Mouse (Mus musculus): ENCODE measurements at regions not wholly inside any gene's neighbourhood (a gene's known extent, or its start where the extent isn't known, plus 50 kb on each side); places are given as distances from the start of the nearest gene placed in this dataset.

GRCm38 (mm10) chr11:113147535-113148197 is 365.6 kb downstream of the Sox9 start:
- H3K9me3 ChIP-seq (ENCODE audit: control insufficient read depth, low read length) = no peaks in the 10 kb centered on the region
- 80% methylated on average over 17 of the region's 17 CpGs for WGBS
- H3K4me3 ChIP-seq (ENCODE audit: control insufficient read depth in 1 of 2, insufficient read depth in 1 of 2, low read depth in 1 of 2, low read length in 2 of 2) = no peak overlapping the region
- no peak overlapping the region for H3K27ac ChIP-seq (replicated peaks in 1 of 2; ENCODE audit: control insufficient read depth in 1 of 2, insufficient read depth in 1 of 2, low read depth in 2 of 2, low read length in 2 of 2)
- no peak overlapping the region for H3K9ac ChIP-seq (ENCODE audit: low read length)
- no peak overlapping the region for H3K4me2 ChIP-seq (ENCODE audit: low read length)
- H3K27me3 ChIP-seq (ENCODE audit: control insufficient read depth, insufficient read depth, low read length) = no peaks in the 10 kb centered on the region
- no peaks in the 10 kb centered on the region for H3K36me3 ChIP-seq (ENCODE audit: control insufficient read depth, insufficient read depth, low read length)
- H3K4me1 ChIP-seq (ENCODE audit: control insufficient read depth in 2 of 2, insufficient read depth in 2 of 2, low read length in 2 of 2) = peaks cover 11 to 19% of the 10 kb centered on the region in 2 experiments
- no peak for ATAC-seq (ENCODE audit: insufficient number of reproducible peaks, insufficient read depth, low FRiP score, low read depth)

DNA sequence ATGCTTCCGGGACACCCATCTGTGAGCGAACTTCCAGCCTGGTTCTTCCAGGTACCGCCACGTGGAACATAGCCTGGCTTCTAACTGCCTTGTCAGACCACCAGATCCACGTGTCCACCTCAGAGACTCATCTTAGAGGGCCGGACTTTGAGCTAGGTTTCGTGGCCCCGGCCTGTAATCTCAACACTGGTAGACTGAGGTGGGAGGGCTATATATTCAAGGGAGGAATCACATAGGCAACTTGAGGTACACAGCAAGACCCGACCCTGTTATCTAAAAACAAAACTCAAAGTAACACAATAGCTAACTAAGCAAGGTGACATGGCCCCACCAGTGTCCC is 366.1 kb downstream of the Sox9 start:
- Histone ChIP-seq H3K4me2 (ENCODE audit: low read length) (no peak overlapping the region), H3K27me3 (ENCODE audit: control insufficient read depth, insufficient read depth, low read length) (no peaks in the 10 kb centered on the region), H3K4me3 (ENCODE audit: control insufficient read depth in 1 of 2, insufficient read depth in 1 of 2, low read depth in 1 of 2, low read length in 2 of 2) (no peak overlapping the region), H3K9me3 (ENCODE audit: control insufficient read depth, low read length) (no peaks in the 10 kb centered on the region), H3K36me3 (ENCODE audit: control insufficient read depth, insufficient read depth, low read length) (no peaks in the 10 kb centered on the region), H3K4me1 (ENCODE audit: control insufficient read depth in 2 of 2, insufficient read depth in 2 of 2, low read length in 2 of 2) (peaks cover 8 to 14% of the 10 kb centered on the region in 2 experiments), H3K27ac (replicated peaks in 1 of 2; ENCODE audit: control insufficient read depth in 1 of 2, insufficient read depth in 1 of 2, low read depth in 2 of 2, low read length in 2 of 2) (no peak overlapping the region), H3K9ac (ENCODE audit: low read length) (no peak overlapping the region)
- WGBS = 90% methylated on average over 9 of the region's 9 CpGs
- ATAC-seq (ENCODE audit: insufficient number of reproducible peaks, insufficient read depth, low FRiP score, low read depth) = no peak

- ATAC-seq (ENCODE audit: insufficient number of reproducible peaks, insufficient read depth, low FRiP score, low read depth) = no peak
- 89% methylated on average over 6 of the region's 6 CpGs for WGBS
- no peak overlapping the region for H3K27ac ChIP-seq (replicated peaks in 1 of 2; ENCODE audit: control insufficient read depth in 1 of 2, insufficient read depth in 1 of 2, low read depth in 2 of 2, low read length in 2 of 2)
Observed at GRCm38 (mm10) chr11:113155515-113155914, 373.5 kb downstream of the Sox9 start.

DNA sequence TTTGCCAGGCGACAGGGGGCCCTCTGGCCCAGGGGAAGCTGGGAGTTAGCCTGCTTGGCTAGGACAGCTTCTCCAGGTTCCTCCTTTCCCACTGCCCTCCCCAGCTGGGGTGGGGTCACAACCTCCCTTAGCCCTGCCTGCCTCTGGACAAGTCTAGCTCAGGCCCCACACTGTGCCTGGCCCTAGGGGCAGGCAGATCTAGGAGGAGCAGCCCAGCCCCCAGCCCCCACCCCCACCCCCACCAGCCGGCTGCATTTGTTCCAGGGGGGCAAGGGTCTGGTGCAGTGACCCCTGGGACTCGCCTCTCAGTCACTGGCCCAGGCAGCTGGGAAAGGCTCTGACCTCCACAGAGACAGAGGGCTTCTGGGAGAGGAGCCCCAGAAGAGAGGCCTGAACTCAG is 381.9 kb downstream of the Sox9 start:
- WGBS = 60% methylated on average over 3 of the region's 3 CpGs
- H3K4me1 ChIP-seq (ENCODE audit: control insufficient read depth in 2 of 2, insufficient read depth in 2 of 2, low read length in 2 of 2) = peaks cover 16 to 25% of the 10 kb centered on the region in 2 experiments

More at GRCm38 (mm10) chr11:113155515-113155914, 373.5 kb downstream of the Sox9 start:
- no peaks in the 10 kb centered on the region for H3K36me3 ChIP-seq (ENCODE audit: control insufficient read depth, insufficient read depth, low read length)
- no peaks in the 10 kb centered on the region for H3K9me3 ChIP-seq (ENCODE audit: control insufficient read depth, low read length)
- no peak overlapping the region for H3K9ac ChIP-seq (ENCODE audit: low read length)
- H3K4me2 ChIP-seq (ENCODE audit: low read length) = no peak overlapping the region
- H3K4me1 ChIP-seq (ENCODE audit: control insufficient read depth in 2 of 2, insufficient read depth in 2 of 2, low read length in 2 of 2) = peaks cover 0 to 2% of the 10 kb centered on the region in 2 experiments; a peak in 1 of 4 replicates
- no peaks in the 10 kb centered on the region for H3K27me3 ChIP-seq (ENCODE audit: control insufficient read depth, insufficient read depth, low read length)
- H3K4me3 ChIP-seq (ENCODE audit: control insufficient read depth in 1 of 2, insufficient read depth in 1 of 2, low read depth in 1 of 2, low read length in 2 of 2) = no peak overlapping the region

GRCm38 (mm10) chr11:113164510-113164909 is 382.5 kb downstream of the Sox9 start:
- WGBS = 17% methylated on average over 10 of the region's 10 CpGs
- no peak for ATAC-seq (ENCODE audit: insufficient number of reproducible peaks, insufficient read depth, low FRiP score, low read depth)
- H3K4me3 ChIP-seq (ENCODE audit: control insufficient read depth in 1 of 2, insufficient read depth in 1 of 2, low read depth in 1 of 2, low read length in 2 of 2) = peak overlapping the region in 1 of 2 experiments; percentile 30; a peak in 1 of 4 replicates

More for the DNA sequence above, 381.9 kb downstream of the Sox9 start:
- Histone ChIP-seq H3K9ac (ENCODE audit: low read length) (no peak overlapping the region), H3K4me3 (ENCODE audit: control insufficient read depth in 1 of 2, insufficient read depth in 1 of 2, low read depth in 1 of 2, low read length in 2 of 2) (no peak overlapping the region), H3K36me3 (ENCODE audit: control insufficient read depth, insufficient read depth, low read length) (no peaks in the 10 kb centered on the region), H3K27me3 (ENCODE audit: control insufficient read depth, insufficient read depth, low read length) (no peaks in the 10 kb centered on the region), H3K27ac (replicated peaks in 1 of 2; ENCODE audit: control insufficient read depth in 1 of 2, insufficient read depth in 1 of 2, low read depth in 2 of 2, low read length in 2 of 2) (no peak overlapping the region), H3K4me2 (ENCODE audit: low read length) (peak overlapping the region; percentile 71; the same call in 1 of the 2 replicates), H3K9me3 (ENCODE audit: control insufficient read depth, low read length) (no peaks in the 10 kb centered on the region)
- ATAC-seq (ENCODE audit: insufficient number of reproducible peaks, insufficient read depth, low FRiP score, low read depth) = no peak

DNA sequence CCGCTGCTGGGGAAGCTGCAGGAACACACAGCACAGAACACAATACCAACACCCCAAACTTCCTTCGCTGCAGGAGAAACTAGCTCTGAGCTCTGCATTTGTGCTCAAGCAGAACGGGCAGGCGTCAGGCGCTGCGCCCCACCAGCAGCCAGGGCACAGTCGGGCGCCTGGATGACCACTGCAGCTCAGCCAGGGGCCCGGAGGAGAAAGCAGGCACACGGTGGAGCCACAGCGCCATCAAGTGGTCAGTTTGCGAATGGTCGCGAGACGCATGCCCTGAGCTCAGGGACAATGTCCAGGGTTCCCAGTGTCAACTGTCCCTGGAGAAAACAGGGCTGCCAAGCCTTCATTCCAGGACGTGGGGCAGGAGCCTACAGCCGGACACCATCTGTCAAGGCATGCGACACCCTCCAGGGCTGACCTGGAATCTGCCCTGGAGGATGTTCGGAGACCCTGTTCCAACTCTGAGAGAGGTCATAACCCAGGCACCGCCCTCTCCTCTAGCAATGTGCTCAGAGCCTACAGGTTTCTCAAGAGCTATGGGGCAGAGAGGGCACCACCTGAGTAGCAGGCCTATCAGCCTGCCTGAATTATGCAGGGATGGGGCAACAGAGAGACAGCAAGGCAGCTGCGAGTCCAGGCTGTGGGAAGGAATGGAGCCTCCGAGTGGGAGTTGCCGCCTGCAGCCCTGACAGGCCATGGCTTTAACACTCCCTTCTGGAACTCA is 383.2 kb downstream of the Sox9 start:
- Histone ChIP-seq H3K4me3 (ENCODE audit: control insufficient read depth in 1 of 2, insufficient read depth in 1 of 2, low read depth in 1 of 2, low read length in 2 of 2) (peak overlapping the region; percentile 30 to 32), H3K4me2 (ENCODE audit: low read length) (peak overlapping the region; percentile 71), H3K27me3 (ENCODE audit: control insufficient read depth, insufficient read depth, low read length) (no peaks in the 10 kb centered on the region), H3K9me3 (ENCODE audit: control insufficient read depth, low read length) (no peaks in the 10 kb centered on the region), H3K27ac (replicated peaks in 1 of 2; ENCODE audit: control insufficient read depth in 1 of 2, insufficient read depth in 1 of 2, low read depth in 2 of 2, low read length in 2 of 2) (0 out of 4 replicates have a peak overlapping the region, but pooled peaks of 1 of the 2 experiments have one; percentile 26), H3K4me1 (ENCODE audit: control insufficient read depth in 2 of 2, insufficient read depth in 2 of 2, low read length in 2 of 2) (peaks cover 16 to 27% of the 10 kb centered on the region in 2 experiments), H3K36me3 (ENCODE audit: control insufficient read depth, insufficient read depth, low read length) (no peaks in the 10 kb centered on the region), H3K9ac (ENCODE audit: low read length) (peak overlapping the region; percentile 60)
- peak; percentile 68 for ATAC-seq (ENCODE audit: insufficient number of reproducible peaks, insufficient read depth, low FRiP score, low read depth)
- 8% methylated on average over 23 of the region's 23 CpGs for WGBS

More at GRCm38 (mm10) chr11:113164510-113164909, 382.5 kb downstream of the Sox9 start:
- Histone ChIP-seq H3K27ac (replicated peaks in 1 of 2; ENCODE audit: control insufficient read depth in 1 of 2, insufficient read depth in 1 of 2, low read depth in 2 of 2, low read length in 2 of 2) (no peak overlapping the region), H3K4me2 (ENCODE audit: low read length) (peak overlapping the region; percentile 71), H3K27me3 (ENCODE audit: control insufficient read depth, insufficient read depth, low read length) (no peaks in the 10 kb centered on the region), H3K9me3 (ENCODE audit: control insufficient read depth, low read length) (no peaks in the 10 kb centered on the region), H3K4me1 (ENCODE audit: control insufficient read depth in 2 of 2, insufficient read depth in 2 of 2, low read length in 2 of 2) (peaks cover 16 to 25% of the 10 kb centered on the region in 2 experiments), H3K9ac (ENCODE audit: low read length) (no peak overlapping the region), H3K36me3 (ENCODE audit: control insufficient read depth, insufficient read depth, low read length) (no peaks in the 10 kb centered on the region)

- Histone ChIP-seq H3K27me3 (ENCODE audit: control insufficient read depth, insufficient read depth, low read length) (no peaks in the 10 kb centered on the region), H3K4me1 (ENCODE audit: control insufficient read depth in 2 of 2, insufficient read depth in 2 of 2, low read length in 2 of 2) (peaks cover 16 to 31% of the 10 kb centered on the region in 2 experiments), H3K36me3 (ENCODE audit: control insufficient read depth, insufficient read depth, low read length) (no peaks in the 10 kb centered on the region), H3K27ac (replicated peaks in 1 of 2; ENCODE audit: control insufficient read depth in 1 of 2, insufficient read depth in 1 of 2, low read depth in 2 of 2, low read length in 2 of 2) (peak overlapping the region; percentile 47 to 55), H3K4me3 (ENCODE audit: control insufficient read depth in 1 of 2, insufficient read depth in 1 of 2, low read depth in 1 of 2, low read length in 2 of 2) (no peak overlapping the region), H3K9me3 (ENCODE audit: control insufficient read depth, low read length) (no peaks in the 10 kb centered on the region), H3K9ac (ENCODE audit: low read length) (no peak overlapping the region), H3K4me2 (ENCODE audit: low read length) (no peak overlapping the region)
- WGBS = 53% methylated on average over 4 of the region's 4 CpGs
- no peak for ATAC-seq (ENCODE audit: insufficient number of reproducible peaks, insufficient read depth, low FRiP score, low read depth)
Observed at GRCm38 (mm10) chr11:113166517-113166916, 384.5 kb downstream of the Sox9 start.

Measured in heart, embryonic 14.5 days (tissue).